Mouse (Mus musculus): ENCODE measurements around the gene Bid.

DNA sequence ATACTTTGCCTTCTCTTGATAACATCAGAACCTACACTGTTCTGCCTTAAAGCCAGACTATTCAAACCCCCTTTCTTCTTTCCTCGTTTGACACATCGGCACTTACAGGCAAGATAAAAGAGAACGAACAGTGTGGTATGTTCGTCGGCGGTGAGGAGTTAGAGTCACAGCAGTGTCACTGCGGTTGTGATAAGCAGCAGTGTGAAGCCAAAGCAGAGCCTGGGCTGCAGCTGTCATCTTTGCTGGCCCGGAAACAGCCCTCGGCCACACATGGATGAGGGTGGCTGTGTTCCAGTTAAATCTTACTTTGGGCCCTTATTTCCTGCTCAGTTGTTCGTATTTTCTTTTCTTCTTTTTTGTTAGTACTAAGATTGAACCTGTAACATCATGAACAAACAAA is 62.2 kb downstream of the Bid start:
- TF ChIP-seq CTCF (IDR thresholded peaks at IDR 0.05) (no peak), EP300 (IDR thresholded peaks at IDR 0.05) (no peak)
